In genomic region chr11:12227343-12227742, GRCm38 (mm10) we compare ENCODE assay signal across 20 mouse cellular contexts.
"Had no signal": no experiment of that assay in that cellular context is flagged by ENCODE, and none has a peak within 500 bp of the region (broad histone marks: within the 10 kb centered on the region; RNA-seq: fewer than 3 reads in every experiment).

No protein-coding gene starts in this region.

- H3K4me1 ChIP-seq: limb, embryonic 12.5 days; midbrain, embryonic 12.5 days; midbrain, embryonic 15.5 days; neural tube, embryonic 12.5 days had no signal

- H3K4me3 ChIP-seq: limb, embryonic 12.5 days; limb, embryonic 15.5 days; midbrain, embryonic 12.5 days; midbrain, embryonic 15.5 days; neural tube, embryonic 12.5 days; neural tube, embryonic 15.5 days had no signal

- H3K4me2 ChIP-seq: limb, embryonic 12.5 days; limb, embryonic 15.5 days; liver, embryonic 11.5 days; lung, embryonic 14.5 days; midbrain, embryonic 12.5 days; midbrain, embryonic 15.5 days; neural tube, embryonic 12.5 days; neural tube, embryonic 15.5 days had no signal

- H3K27ac ChIP-seq: limb, embryonic 12.5 days; limb, embryonic 15.5 days; liver, embryonic 14.5 days; macrophage; midbrain, embryonic 12.5 days; midbrain, embryonic 15.5 days; neural tube, embryonic 12.5 days; neural tube, embryonic 15.5 days; stomach, postnatal 0 days had no signal

- DNase-seq: kidney, postnatal 14 days; kidney, postnatal 4 days; left cerebral cortex, postnatal 4 days; liver, postnatal 0 days; lung, embryonic 14.5 days; right cerebral cortex, adult 18-20 months; right cerebral cortex, postnatal 14 days; right cerebral cortex, postnatal 4 days; thymus, postnatal 25 days had no signal

- H3K9me3 ChIP-seq: limb, embryonic 12.5 days; limb, embryonic 15.5 days; midbrain, embryonic 12.5 days; midbrain, embryonic 15.5 days; neural tube, embryonic 12.5 days; neural tube, embryonic 15.5 days had no signal

- H3K9ac ChIP-seq: limb, embryonic 12.5 days; limb, embryonic 15.5 days; liver, embryonic 14.5 days; liver, postnatal 0 days; lung, embryonic 14.5 days; midbrain, embryonic 12.5 days; midbrain, embryonic 15.5 days; neural tube, embryonic 12.5 days; neural tube, embryonic 15.5 days had no signal

- H3K36me3 ChIP-seq: limb, embryonic 12.5 days; limb, embryonic 15.5 days; midbrain, embryonic 12.5 days; midbrain, embryonic 15.5 days; neural tube, embryonic 12.5 days; neural tube, embryonic 15.5 days had no signal

- H3K27me3 ChIP-seq: limb, embryonic 12.5 days; limb, embryonic 15.5 days; midbrain, embryonic 12.5 days; midbrain, embryonic 15.5 days; neural tube, embryonic 12.5 days; neural tube, embryonic 15.5 days had no signal

- ATAC-seq: liver, postnatal 0 days; lung, postnatal 0 days; midbrain, embryonic 15.5 days had no signal
